Mouse (Mus musculus): ENCODE measurements around the gene Pbx4. TPM values are rescaled to one million over a fixed set of nuclear protein-coding genes. Genes with fewer than 3 reads are reported as not detected.
A peak's percentile ranks its signal among the peaks of the same experiment; 100 is the strongest.

Gene Pbx4
- polyA plus RNA-seq, 1 experiment from 2014 or later = 2.0 TPM

GRCm38 (mm10) chr8:69822386-69823191 is 9.7 kb upstream of the Pbx4 start, which contains the start of gene Lpar2:
TSS of gene Lpar2 (plus strand) at chr8:69822429.
- Histone ChIP-seq H3K27me3 (ENCODE audit: control insufficient read depth, insufficient read depth, low read depth, low read length) (no peaks in the 10 kb centered on the region), H3K4me2 (ENCODE audit: low read depth, low read length) (peak within 1 kb of the TSS; percentile 76), H3K4me1 (ENCODE audit: control insufficient read depth, low read depth, low read length) (peaks cover 6% of the 10 kb centered on the region), H3K9ac (ENCODE audit: low read depth, low read length) (peak within 1 kb of the TSS; percentile 44; the same call in 1 of the 2 replicates), H3K9me3 (replicated peaks; ENCODE audit: control insufficient read depth, low read length) (no peaks in the 10 kb centered on the region), H3K4me3 (ENCODE audit: low read depth, low read length) (peak within 1 kb of the TSS; percentile 59), H3K27ac (ENCODE audit: low read length) (no peak within 1 kb of the TSS), H3K36me3 (ENCODE audit: control insufficient read depth, insufficient read depth) (no peaks in the 10 kb centered on the region)
- 4% methylated on average over 27 of the region's 35 CpGs for WGBS (ENCODE audit: insufficient replicate concordance)
- ATAC-seq (ENCODE audit: low read depth) = peak; percentile 70

GRCm38 (mm10) chr8:69826371-69826770 is 5.9 kb upstream of the Pbx4 start:
- 86% methylated on average over 12 of the region's 12 CpGs for WGBS (ENCODE audit: insufficient replicate concordance)
- no peak overlapping the region for H3K27ac ChIP-seq (ENCODE audit: low read length)
- peaks cover 6% of the 10 kb centered on the region for H3K4me1 ChIP-seq (ENCODE audit: control insufficient read depth, low read depth, low read length)
- no peaks in the 10 kb centered on the region for H3K9me3 ChIP-seq (replicated peaks; ENCODE audit: control insufficient read depth, low read length)
- no peaks in the 10 kb centered on the region for H3K36me3 ChIP-seq (ENCODE audit: control insufficient read depth, insufficient read depth)
- no peak overlapping the region for H3K4me2 ChIP-seq (ENCODE audit: low read depth, low read length)
- no peak for ATAC-seq (ENCODE audit: low read depth)
- H3K27me3 ChIP-seq (ENCODE audit: control insufficient read depth, insufficient read depth, low read depth, low read length) = no peaks in the 10 kb centered on the region
- H3K4me3 ChIP-seq (ENCODE audit: low read depth, low read length) = no peak overlapping the region
- H3K9ac ChIP-seq (ENCODE audit: low read depth, low read length) = no peak overlapping the region

DNA sequence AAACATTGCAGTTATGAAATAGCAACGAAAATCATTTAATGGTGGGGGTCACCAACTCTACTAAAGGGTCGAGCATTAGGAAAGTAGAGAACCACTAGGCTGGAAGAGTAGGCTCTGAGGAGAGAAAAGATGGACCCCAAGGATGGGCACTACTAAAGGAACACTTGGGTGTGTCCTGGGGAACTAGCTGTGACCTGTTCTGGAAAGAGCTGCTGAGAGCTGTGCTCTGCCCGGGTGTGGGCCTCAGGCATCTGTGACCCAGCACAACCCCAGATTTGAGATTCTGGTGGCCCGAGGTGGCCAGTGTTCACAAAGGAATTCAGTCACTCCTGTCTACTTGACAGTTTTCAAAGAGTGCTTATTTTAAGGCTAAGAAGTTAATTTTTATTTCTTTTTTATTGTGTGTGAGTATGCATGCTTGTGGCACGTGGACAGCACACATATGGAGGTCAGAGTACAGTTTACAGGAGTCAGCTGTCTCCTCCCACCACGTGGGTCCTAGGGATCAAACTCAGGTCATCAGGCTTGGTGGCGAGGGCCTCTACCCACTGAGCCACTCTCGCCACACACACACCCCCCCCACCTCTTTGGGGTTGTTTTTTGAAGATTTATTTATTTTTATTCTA is 4.9 kb downstream of the Pbx4 start:
- H3K4me3 ChIP-seq (ENCODE audit: low read depth, low read length) = no peak overlapping the region
- WGBS (ENCODE audit: insufficient replicate concordance) = 49% methylated on average over 8 of the region's 8 CpGs
- no peak overlapping the region for H3K9ac ChIP-seq (ENCODE audit: low read depth, low read length)
- no peak for ATAC-seq (ENCODE audit: low read depth)
- no peaks in the 10 kb centered on the region for H3K9me3 ChIP-seq (replicated peaks; ENCODE audit: control insufficient read depth, low read length)
- H3K27me3 ChIP-seq (ENCODE audit: control insufficient read depth, insufficient read depth, low read depth, low read length) = no peaks in the 10 kb centered on the region
- H3K4me2 ChIP-seq (ENCODE audit: low read depth, low read length) = no peak overlapping the region
- no peak overlapping the region for H3K27ac ChIP-seq (ENCODE audit: low read length)
- no peaks in the 10 kb centered on the region for H3K36me3 ChIP-seq (ENCODE audit: control insufficient read depth, insufficient read depth)
- H3K4me1 ChIP-seq (ENCODE audit: control insufficient read depth, low read depth, low read length) = peaks cover 8% of the 10 kb centered on the region

DNA sequence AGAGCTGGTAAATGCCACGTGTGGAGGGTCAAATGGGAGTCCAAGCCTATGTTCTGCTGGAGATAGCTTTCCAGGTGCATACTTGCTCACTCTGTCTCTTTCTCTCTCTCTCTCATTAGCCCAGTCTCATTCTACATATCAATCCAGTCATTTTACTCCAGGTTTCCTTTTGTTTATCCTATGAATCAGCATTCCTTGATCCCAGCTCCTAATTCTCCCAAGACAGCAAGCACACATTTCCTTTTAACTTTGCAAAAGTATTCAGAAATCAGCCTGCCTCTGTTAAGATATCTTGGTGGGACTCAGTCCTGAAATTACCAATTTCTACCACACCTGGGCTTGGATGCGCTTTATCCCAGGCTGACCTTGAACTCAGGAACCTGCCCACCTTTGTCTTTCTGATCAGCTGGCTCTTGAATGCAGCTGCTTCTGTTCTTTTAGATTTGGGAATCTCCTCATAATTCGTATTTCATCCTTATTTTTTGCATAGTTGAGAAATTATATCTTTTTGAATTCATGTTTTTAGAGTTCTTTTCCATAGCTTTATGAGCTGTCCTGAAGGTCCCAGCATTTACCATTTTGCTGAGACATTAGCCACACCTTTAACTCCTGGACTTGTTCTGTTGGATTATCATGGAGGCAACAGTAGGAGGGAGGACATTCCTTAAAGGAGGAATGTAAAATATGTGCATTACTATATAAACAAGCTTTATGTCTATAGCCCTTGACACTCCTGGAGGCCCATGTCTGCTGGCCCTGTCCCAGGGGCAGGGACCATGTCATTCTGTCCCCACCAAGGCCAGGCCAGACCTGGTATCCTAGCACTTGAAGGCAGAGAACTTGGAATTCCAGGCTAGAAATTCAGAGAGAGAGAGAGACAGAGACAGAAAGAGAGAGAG is 15.1 kb downstream of the Pbx4 start:
- H3K4me3 ChIP-seq (ENCODE audit: low read depth, low read length) = no peak overlapping the region
- H3K4me2 ChIP-seq (ENCODE audit: low read depth, low read length) = no peak overlapping the region
- no peak overlapping the region for H3K27ac ChIP-seq (ENCODE audit: low read length)
- H3K27me3 ChIP-seq (ENCODE audit: control insufficient read depth, insufficient read depth, low read depth, low read length) = no peaks in the 10 kb centered on the region
- no peak overlapping the region for H3K9ac ChIP-seq (ENCODE audit: low read depth, low read length)
- peaks cover 11% of the 10 kb centered on the region for H3K4me1 ChIP-seq (ENCODE audit: control insufficient read depth, low read depth, low read length)
- WGBS (ENCODE audit: insufficient replicate concordance) = 52% methylated on average over 3 of the region's 3 CpGs
- H3K9me3 ChIP-seq (replicated peaks; ENCODE audit: control insufficient read depth, low read length) = no peaks in the 10 kb centered on the region; the same call in 1 of the 2 replicates
- ATAC-seq (ENCODE audit: low read depth) = no peak
- no peaks in the 10 kb centered on the region for H3K36me3 ChIP-seq (ENCODE audit: control insufficient read depth, insufficient read depth)

- no peaks in the 10 kb centered on the region for H3K27me3 ChIP-seq (ENCODE audit: control insufficient read depth, insufficient read depth, low read depth, low read length)
- ATAC-seq (ENCODE audit: low read depth) = peak; percentile 45; the same call in 1 of the 2 replicates
- no peaks in the 10 kb centered on the region; the same call in 1 of the 2 replicates for H3K9me3 ChIP-seq (replicated peaks; ENCODE audit: control insufficient read depth, low read length)
- no peak overlapping the region for H3K9ac ChIP-seq (ENCODE audit: low read depth, low read length)
- no peaks in the 10 kb centered on the region for H3K36me3 ChIP-seq (ENCODE audit: control insufficient read depth, insufficient read depth)
- peaks cover 11% of the 10 kb centered on the region for H3K4me1 ChIP-seq (ENCODE audit: control insufficient read depth, low read depth, low read length)
- H3K4me3 ChIP-seq (ENCODE audit: low read depth, low read length) = no peak overlapping the region
- H3K27ac ChIP-seq (ENCODE audit: low read length) = no peak overlapping the region
- no peak overlapping the region for H3K4me2 ChIP-seq (ENCODE audit: low read depth, low read length)
- WGBS (ENCODE audit: insufficient replicate concordance) = 63% methylated on average over 8 of the region's 8 CpGs
These were observed 16.7 kb downstream of the Pbx4 start for GRCm38 (mm10) chr8:69848951-69849350.

DNA sequence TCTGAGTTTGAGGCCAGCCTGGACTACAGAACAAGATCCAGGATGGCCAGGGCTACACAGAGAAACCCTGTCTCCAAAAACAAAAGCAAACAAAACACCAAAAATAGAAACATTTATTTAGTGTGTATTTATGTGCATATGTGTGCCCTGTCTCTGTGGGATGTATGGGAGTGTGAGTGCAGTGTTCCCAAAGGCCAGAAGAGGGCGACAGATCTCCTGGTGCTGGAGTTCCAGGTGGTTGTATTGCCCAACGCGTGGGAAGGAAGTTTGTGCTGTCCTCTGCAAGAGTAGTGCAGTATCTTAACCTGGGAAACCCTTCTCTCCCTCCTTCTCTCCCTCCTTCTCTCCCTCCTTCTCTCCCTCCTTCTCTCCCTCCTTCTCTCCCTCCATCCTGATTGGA is 17.6 kb downstream of the Pbx4 start:
- Histone ChIP-seq H3K36me3 (ENCODE audit: control insufficient read depth, insufficient read depth) (no peaks in the 10 kb centered on the region), H3K27ac (ENCODE audit: low read length) (no peak overlapping the region), H3K9me3 (replicated peaks; ENCODE audit: control insufficient read depth, low read length) (no peaks in the 10 kb centered on the region; the same call in 1 of the 2 replicates), H3K4me1 (ENCODE audit: control insufficient read depth, low read depth, low read length) (peaks cover 11% of the 10 kb centered on the region), H3K27me3 (ENCODE audit: control insufficient read depth, insufficient read depth, low read depth, low read length) (no peaks in the 10 kb centered on the region), H3K9ac (ENCODE audit: low read depth, low read length) (no peak overlapping the region), H3K4me2 (ENCODE audit: low read depth, low read length) (no peak overlapping the region), H3K4me3 (ENCODE audit: low read depth, low read length) (no peak overlapping the region)
- ATAC-seq (ENCODE audit: low read depth) = no peak
- WGBS (ENCODE audit: insufficient replicate concordance) = 34% methylated on average over 3 of the region's 3 CpGs

GRCm38 (mm10) chr8:69850926-69851506 is 18.7 kb downstream of the Pbx4 start:
- H3K27me3 ChIP-seq (ENCODE audit: control insufficient read depth, insufficient read depth, low read depth, low read length) = no peaks in the 10 kb centered on the region
- H3K4me1 ChIP-seq (ENCODE audit: control insufficient read depth, low read depth, low read length) = peaks cover 11% of the 10 kb centered on the region
- no peaks in the 10 kb centered on the region; the same call in 1 of the 2 replicates for H3K9me3 ChIP-seq (replicated peaks; ENCODE audit: control insufficient read depth, low read length)
- peak overlapping the region; percentile 67 for H3K27ac ChIP-seq (ENCODE audit: low read length)
- 0 out of 2 replicates have a peak overlapping the region, but pooled peaks have one; percentile 6 for H3K9ac ChIP-seq (ENCODE audit: low read depth, low read length)
- no peak overlapping the region for H3K4me2 ChIP-seq (ENCODE audit: low read depth, low read length)
- no peaks in the 10 kb centered on the region for H3K36me3 ChIP-seq (ENCODE audit: control insufficient read depth, insufficient read depth)
- ATAC-seq (ENCODE audit: low read depth) = peak; percentile 86
- WGBS (ENCODE audit: insufficient replicate concordance) = 63% methylated on average over 7 of the region's 7 CpGs
- H3K4me3 ChIP-seq (ENCODE audit: low read depth, low read length) = no peak overlapping the region

DNA sequence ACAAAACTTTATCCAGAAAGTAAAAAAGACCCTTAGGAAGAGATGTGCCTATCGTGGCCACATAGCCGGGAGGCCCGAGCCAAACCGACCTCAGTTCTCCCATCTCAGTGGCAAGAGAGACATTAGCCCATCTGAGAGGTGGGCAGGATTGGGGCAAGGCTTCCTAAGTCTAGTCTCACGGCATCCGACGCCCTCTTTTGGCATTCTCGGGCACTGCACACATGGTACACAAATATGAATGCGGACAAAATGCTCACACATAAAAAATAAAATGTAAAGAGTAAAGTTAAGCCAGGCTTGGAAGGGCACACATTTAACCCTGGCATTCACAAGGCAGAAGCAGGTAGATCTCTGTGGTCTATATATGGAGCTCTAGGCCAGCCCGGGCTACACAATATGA is 21.6 kb downstream of the Pbx4 start:
- WGBS (ENCODE audit: insufficient replicate concordance) = 74% methylated on average over 10 of the region's 10 CpGs

More for the DNA sequence above, 21.6 kb downstream of the Pbx4 start:
- no peak overlapping the region for H3K4me3 ChIP-seq (ENCODE audit: low read depth, low read length)
- no peak overlapping the region for H3K27ac ChIP-seq (ENCODE audit: low read length)
- no peaks in the 10 kb centered on the region for H3K36me3 ChIP-seq (ENCODE audit: control insufficient read depth, insufficient read depth)
- no peak for ATAC-seq (ENCODE audit: low read depth)
- no peaks in the 10 kb centered on the region for H3K27me3 ChIP-seq (ENCODE audit: control insufficient read depth, insufficient read depth, low read depth, low read length)
- no peak overlapping the region for H3K9ac ChIP-seq (ENCODE audit: low read depth, low read length)
- peaks cover 11% of the 10 kb centered on the region for H3K4me1 ChIP-seq (ENCODE audit: control insufficient read depth, low read depth, low read length)
- no peak overlapping the region for H3K4me2 ChIP-seq (ENCODE audit: low read depth, low read length)
- no peaks in the 10 kb centered on the region; the same call in 1 of the 2 replicates for H3K9me3 ChIP-seq (replicated peaks; ENCODE audit: control insufficient read depth, low read length)
